Mouse (Mus musculus): Measurements from ENCODE around the gene Alppl2. TPM values are rescaled to one million over a fixed set of nuclear protein-coding genes. Genes with fewer than 3 reads are reported as not detected.

Gene Alppl2
- not detected in 2 replicates for polyA plus RNA-seq (2012; rRNA removed)

GRCm38 (mm10) chr1:87089828-87090227 lies at the start of gene Alppl2:
TSS of gene Alppl2 (minus strand) at chr1:87089928.

DNA sequence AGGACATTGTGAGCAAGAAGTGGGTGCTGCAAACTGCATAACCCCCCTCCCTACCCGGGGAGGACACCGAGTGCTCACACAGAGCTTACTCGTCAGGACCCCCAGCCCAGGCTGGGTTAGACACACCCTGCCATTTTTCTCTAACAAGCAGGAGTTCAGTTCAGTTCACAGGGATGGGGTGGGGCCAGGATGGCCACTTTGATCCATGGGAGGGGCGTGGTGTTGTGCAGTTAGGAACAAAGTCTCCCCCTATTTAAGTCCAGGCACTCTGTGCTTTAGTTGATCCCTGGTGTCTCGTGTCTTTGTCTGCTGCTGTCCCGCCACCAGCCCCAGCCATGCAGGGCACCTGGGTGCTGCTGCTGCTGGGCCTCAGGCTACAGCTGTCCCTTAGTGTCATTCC lies 34.9 kb upstream of the Alppl2 start, which contains the start of gene Akp3:
Gene Akp3, plus strand, starts transcription at position 301 of the 400 bp plus-strand sequence.

GRCm38 (mm10) chr1:87101411-87101810 lies 11.7 kb upstream of the Alppl2 start, which contains the start of gene Alpi:
TSS of gene Alpi (minus strand) at chr1:87101606.

Other genes with a start within 250 kb of the Alppl2 start
- 0.04 TPM in 1 of 2 replicates, not detected in the other for gene Alpi, start 11.7 kb upstream of the Alppl2 start, polyA plus RNA-seq (2012; rRNA removed)
- gene Akp3, start 35.0 kb upstream of the Alppl2 start, polyA plus RNA-seq (2012; rRNA removed), result not detected in 2 replicates
- 6.0 and 13.5 TPM in 2 replicates for gene Ecel1, start 66.6 kb upstream of the Alppl2 start, polyA plus RNA-seq (2012; rRNA removed)
- 0.28 and 0.37 TPM in 2 replicates for gene Prss56, start 93.4 kb upstream of the Alppl2 start, polyA plus RNA-seq (2012; rRNA removed)
- 0.02 and 1.1 TPM in 2 replicates for gene Chrnd, start 100.7 kb upstream of the Alppl2 start, polyA plus RNA-seq (2012; rRNA removed)
- gene Chrng, start 114.7 kb upstream of the Alppl2 start, polyA plus RNA-seq (2012; rRNA removed), result 0.07 and 7.6 TPM in 2 replicates
- 86.7 and 107 TPM in 2 replicates for gene Eif4e2, start 124.0 kb upstream of the Alppl2 start, polyA plus RNA-seq (2012; rRNA removed)
- gene Efhd1, start 174.4 kb upstream of the Alppl2 start, polyA plus RNA-seq (2012; rRNA removed), result 0.65 and 0.78 TPM in 2 replicates
- 63.7 and 67.4 TPM in 2 replicates for gene Gigyf2, start 237.1 kb upstream of the Alppl2 start, polyA plus RNA-seq (2012; rRNA removed)

Data from central nervous system, embryonic 11.5 days (tissue).